Mouse (Mus musculus): ENCODE results near the gene Elobl.

GRCm38 (mm10) chr11:88953582-88953981 is 13.1 kb downstream of the Elobl start:
- TF ChIP-seq GATA1 (IDR thresholded peaks at IDR 0.05; ENCODE audit: borderline replicate concordance, low read length) = no peak
- no peak for TF ChIP-seq FLI1 (IDR thresholded peaks at IDR 0.05; ENCODE audit: low read length)

Measured in megakaryocyte, embryonic 14.5 days (primary cell).